ENCODE assay signal across 9 mouse cellular contexts in the genomic region with DNA sequence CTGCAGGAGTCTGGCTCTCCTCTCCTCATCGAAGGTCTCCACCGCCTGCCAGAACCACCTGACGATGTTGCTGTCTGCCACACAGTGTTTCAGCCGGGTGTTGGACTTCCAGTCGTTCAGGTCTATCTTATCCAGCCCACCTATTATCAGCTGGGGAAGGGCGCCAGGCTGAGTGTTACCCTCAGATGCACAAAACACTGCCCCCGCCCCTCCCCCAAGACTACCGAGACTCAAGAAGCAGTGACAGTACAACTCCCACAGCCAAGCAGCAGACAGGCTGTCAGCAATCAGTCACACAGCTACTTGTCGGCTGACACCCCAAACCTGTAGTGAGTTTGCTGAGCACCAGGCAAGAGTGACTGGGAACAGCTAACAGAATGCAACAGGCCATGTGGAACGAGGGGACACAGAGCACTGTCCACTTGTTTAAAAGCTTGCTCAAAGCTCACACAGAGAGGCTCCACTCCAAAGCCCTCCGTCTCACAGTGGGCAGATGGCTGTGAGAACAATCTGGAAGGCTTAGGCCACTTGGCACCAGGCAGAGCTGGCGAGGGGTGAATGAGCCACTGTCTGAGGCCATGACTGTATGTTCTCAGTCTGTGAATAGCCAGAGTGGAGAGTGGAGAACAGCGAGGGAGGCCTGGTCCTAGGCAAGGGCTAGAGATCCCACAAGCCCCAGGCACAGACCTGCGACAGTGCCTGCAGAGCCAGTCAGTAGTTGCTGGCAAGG.
DNase-seq lines count a peak whose midpoint lies in the region; ATAC-seq and TF ChIP-seq lines count a peak whose summit lies in the region.
"Had no signal": no experiment of that assay in that cellular context is flagged by ENCODE, and none has a peak within 500 bp of the region (broad histone marks: within the 10 kb centered on the region; RNA-seq: fewer than 3 reads in every experiment).

No protein-coding gene starts in this region.

- H3K27me3 ChIP-seq in heart, embryonic 16.5 days (ENCODE audit: control insufficient read depth, insufficient read depth, low read length) = no peaks in the 10 kb centered on the region

- peaks cover 6% of the 10 kb centered on the region; the same call in 1 of the 2 replicates for H3K4me1 ChIP-seq in heart, embryonic 16.5 days (ENCODE audit: control insufficient read depth, insufficient read depth, low read length)

- no peak for DNase-seq in heart, postnatal 10 days
- peak; percentile 10 for DNase-seq in brain, embryonic 14.5 days (ENCODE audit: low read depth)
- peak; percentile 53 for DNase-seq in cerebellum, adult 8-10 months
- DNase-seq in layer of hippocampus, postnatal 10 days (ENCODE audit: low spot score in 2 of 2) = peak; percentile 60 to 70
- DNase-seq in gastrocnemius, postnatal 10 days = no peak
- DNase-seq: heart, adult 2 months; lung, postnatal 10 days had no signal

- intact Hi-C loops in heart, postnatal 10 days (cut with DNase I) = no loop called here

- H3K36me3 ChIP-seq in heart, embryonic 16.5 days (ENCODE audit: control insufficient read depth, insufficient read depth) = peaks cover 44% of the 10 kb centered on the region

- H3K9ac ChIP-seq in heart, embryonic 16.5 days (ENCODE audit: low read length) = no peak overlapping the region

- 48% methylated on average over 14 of the region's 14 CpGs for WGBS in heart, embryonic 16.5 days

- H3K4me3 ChIP-seq in heart, embryonic 16.5 days (ENCODE audit: low read length) = no peak overlapping the region
- H3K4me3 ChIP-seq: heart, adult 2 months had no signal

- no peak for TF ChIP-seq CTCF in brain, embryonic 14.5 days (IDR thresholded peaks at IDR 0.05; ENCODE audit: borderline replicate concordance, extremely low read depth, insufficient read depth, insufficient read length)

- no peak overlapping the region for H3K4me2 ChIP-seq in heart, embryonic 16.5 days (ENCODE audit: low read depth, low read length)

- H3K27ac ChIP-seq in heart, embryonic 16.5 days (ENCODE audit: low read length) = peak overlapping the region; percentile 7; the same call in 1 of the 2 replicates
- H3K27ac ChIP-seq: heart, adult 2 months had no signal

- H3K9me3 ChIP-seq in heart, embryonic 16.5 days (replicated peaks; ENCODE audit: control insufficient read depth, low read length) = no peaks in the 10 kb centered on the region

- TF ChIP-seq POLR2A in brain, embryonic 14.5 days (IDR thresholded peaks at IDR 0.05; ENCODE audit: borderline replicate concordance, extremely low read depth, insufficient read depth, insufficient read length, poor library complexity, severe bottlenecking) = no peak

- ATAC-seq in heart, embryonic 16.5 days (replicated peaks; ENCODE audit: extremely low read depth, insufficient read depth, low FRiP score) = 0 out of 2 replicates have a peak, but pooled peaks have one; percentile 38
- ATAC-seq in CD4-positive, CD25-positive, alpha-beta regulatory T cell, adult 4 months = no peak

Comparison
In these comparisons a context has a peak if more than half of its experiments do, and no peak if none do; other contexts are left out.
1. DNase-seq: peak in brain, embryonic 14.5 days (single experiment), cerebellum, adult 8-10 months (single experiment) and layer of hippocampus, postnatal 10 days (2 of 2); none in heart, postnatal 10 days (0 of 2) and gastrocnemius, postnatal 10 days (single experiment).